Mouse (Mus musculus) embryonic fibroblast, embryonic 13.5 days (primary cell): Measurements from ENCODE around the gene Hs3st4. TPM values are rescaled to one million over a fixed set of nuclear protein-coding genes. Genes with fewer than 3 reads are reported as not detected.

Experiments
- H3K27ac ChIP-seq: 2 replicates; pipeline ENCODE4 v1.5.1; 2012; ENCODE audit warnings: low read length, control low read depth, inconsistent platforms; ENCODE audit not compliant: insufficient read depth
- H3K4me1 ChIP-seq: 2 replicates; pipeline ENCODE4 v1.6.1; 2011; ENCODE audit warnings: low read length; ENCODE audit not compliant: control insufficient read depth, insufficient read depth
- H3K4me3 ChIP-seq: 2 replicates; pipeline ENCODE4 v1.5.1; 2011; ENCODE audit warnings: mild to moderate bottlenecking, control low read depth, low read length; ENCODE audit not compliant: insufficient read depth
- CTCF ChIP-seq: IDR thresholded peaks from 2 replicates; pipeline ENCODE4 v1.5.1; 2011; ENCODE audit warnings: mild to moderate bottlenecking, control low read depth, low read length, moderate library complexity, borderline replicate concordance; ENCODE audit not compliant: insufficient read depth
- POLR2A ChIP-seq: IDR thresholded peaks from 2 replicates; pipeline ENCODE4 v1.6.1; 2011; ENCODE audit warnings: low read depth, mild to moderate bottlenecking, control low read depth, low read length, moderate library complexity
- polyA plus RNA-seq: library from polyadenylated mRNA; stranded (reverse); fragments of >200 nt; gene quantifications from 2 replicates; pipeline ENCODE4 v1.2.4, GENCODE M21; 2011; ENCODE audit warnings: low read depth; ENCODE audit not compliant: missing spikeins, insufficient read length

Gene Hs3st4
- polyA plus RNA-seq, 1 experiment: 0.16 TPM

DNA sequence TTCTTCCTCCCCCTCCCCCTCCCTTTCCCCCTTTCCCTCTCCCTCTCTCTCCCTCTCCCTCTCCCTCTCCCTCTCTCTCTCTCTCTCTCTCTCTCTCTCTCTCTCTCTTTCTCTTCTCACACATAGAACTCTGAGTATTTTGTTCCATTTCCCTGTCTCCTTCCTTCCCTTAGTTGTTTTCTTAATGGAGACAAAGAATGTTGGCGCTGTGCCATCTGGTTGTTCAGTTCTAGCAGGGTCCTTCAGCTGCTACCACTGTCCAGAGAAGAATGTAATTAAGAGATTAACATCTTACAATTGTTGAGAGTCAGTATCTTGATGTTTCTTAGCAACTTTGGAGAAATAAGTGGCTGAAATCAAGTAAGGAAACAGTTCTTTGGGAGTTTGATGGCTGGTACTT, 202.0 kb downstream of the Hs3st4 start:
- TF ChIP-seq CTCF (no peak), POLR2A (no peak)
- Histone ChIP-seq H3K4me1 (no peaks in the 10 kb centered on the region), H3K4me3 (no peak overlapping the region), H3K27ac (no peak overlapping the region)

DNA sequence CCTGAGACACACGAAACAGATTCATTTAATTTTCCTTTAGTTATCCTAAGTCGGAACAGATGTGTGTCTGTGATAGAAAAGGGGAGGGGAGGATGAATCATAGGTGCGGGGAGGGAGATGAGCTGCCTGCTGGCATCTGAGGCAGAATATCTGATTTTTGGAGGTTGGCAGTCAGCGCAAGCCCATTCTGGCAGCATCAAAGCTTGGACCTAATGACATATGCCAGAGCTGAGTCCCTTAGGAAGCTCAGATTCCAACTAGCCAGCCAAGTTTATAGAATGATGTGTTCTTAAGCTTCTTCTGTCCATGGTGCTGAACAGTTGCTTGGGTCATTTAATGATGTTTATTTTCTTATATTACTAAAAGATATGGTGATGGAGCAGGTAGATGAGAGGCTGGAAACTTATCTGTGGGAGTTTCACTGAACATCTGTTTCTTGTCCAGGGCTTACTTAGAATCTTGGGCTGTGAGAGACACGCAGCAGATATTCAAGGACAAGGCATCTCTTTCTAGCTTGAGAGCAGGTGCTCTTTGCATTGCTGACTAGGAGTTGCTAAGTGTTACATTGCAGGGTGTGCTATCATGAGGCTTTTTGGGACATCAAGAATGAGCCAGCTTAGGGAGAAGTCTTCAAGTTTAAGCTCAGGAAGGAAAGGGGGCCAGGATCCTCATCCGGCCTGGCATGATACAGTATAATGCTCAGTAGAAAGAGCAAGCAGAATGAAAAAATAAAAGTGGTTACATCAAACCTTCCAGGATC, 216.3 kb downstream of the Hs3st4 start:
- no peak for TF ChIP-seq POLR2A
- no peak for TF ChIP-seq CTCF
- no peak overlapping the region for H3K4me3 ChIP-seq

DNA sequence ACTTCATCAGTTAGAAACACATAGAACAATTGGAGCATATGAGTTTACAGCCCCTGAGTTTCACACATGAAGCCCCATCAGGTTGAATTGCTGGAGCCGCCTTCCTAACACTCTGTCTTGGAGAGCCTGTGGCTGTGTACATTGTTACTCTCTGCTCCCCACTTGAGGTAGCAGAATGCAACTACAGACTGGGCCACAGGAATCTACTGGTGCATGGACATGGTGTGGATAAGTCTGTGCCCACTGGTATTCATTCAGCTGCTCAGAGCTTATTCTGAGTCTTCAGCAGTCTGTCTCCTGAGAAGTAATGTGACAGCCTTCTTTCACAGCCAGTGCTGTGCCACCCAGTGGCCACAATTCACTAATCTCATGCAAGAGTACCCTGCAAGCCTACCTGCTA, 234.3 kb downstream of the Hs3st4 start:
- H3K4me1 ChIP-seq: no peaks in the 10 kb centered on the region
- TF ChIP-seq CTCF (no peak), POLR2A (no peak)
- no peak overlapping the region for H3K4me3 ChIP-seq
- H3K27ac ChIP-seq: no peak overlapping the region

More for the DNA sequence above, 216.3 kb downstream of the Hs3st4 start:
- no peak overlapping the region for H3K27ac ChIP-seq
- H3K4me1 ChIP-seq: no peaks in the 10 kb centered on the region

DNA sequence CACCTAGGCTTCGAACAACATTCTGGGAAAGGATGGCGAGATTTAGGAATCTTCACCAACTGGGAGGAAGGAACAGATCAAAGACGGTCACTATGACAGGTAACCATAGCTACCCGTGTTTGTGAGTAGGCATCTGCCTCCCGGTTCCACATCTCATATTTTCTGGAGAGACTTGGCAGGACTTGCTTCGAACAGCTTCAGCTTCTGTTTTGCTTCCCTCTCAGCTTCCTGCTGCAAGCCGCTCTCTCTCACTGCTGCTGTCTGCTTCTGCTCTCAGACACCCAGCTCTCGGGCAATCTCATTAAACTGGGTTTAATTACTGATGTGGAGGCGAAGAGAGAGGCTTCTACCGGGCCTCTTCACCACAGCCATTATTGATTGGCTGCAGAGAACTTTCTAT, 237.9 kb downstream of the Hs3st4 start:
- H3K4me3 ChIP-seq: no peak overlapping the region
- H3K27ac ChIP-seq: no peak overlapping the region
- H3K4me1 ChIP-seq: no peaks in the 10 kb centered on the region
- TF ChIP-seq POLR2A: no peak
- no peak for TF ChIP-seq CTCF

DNA sequence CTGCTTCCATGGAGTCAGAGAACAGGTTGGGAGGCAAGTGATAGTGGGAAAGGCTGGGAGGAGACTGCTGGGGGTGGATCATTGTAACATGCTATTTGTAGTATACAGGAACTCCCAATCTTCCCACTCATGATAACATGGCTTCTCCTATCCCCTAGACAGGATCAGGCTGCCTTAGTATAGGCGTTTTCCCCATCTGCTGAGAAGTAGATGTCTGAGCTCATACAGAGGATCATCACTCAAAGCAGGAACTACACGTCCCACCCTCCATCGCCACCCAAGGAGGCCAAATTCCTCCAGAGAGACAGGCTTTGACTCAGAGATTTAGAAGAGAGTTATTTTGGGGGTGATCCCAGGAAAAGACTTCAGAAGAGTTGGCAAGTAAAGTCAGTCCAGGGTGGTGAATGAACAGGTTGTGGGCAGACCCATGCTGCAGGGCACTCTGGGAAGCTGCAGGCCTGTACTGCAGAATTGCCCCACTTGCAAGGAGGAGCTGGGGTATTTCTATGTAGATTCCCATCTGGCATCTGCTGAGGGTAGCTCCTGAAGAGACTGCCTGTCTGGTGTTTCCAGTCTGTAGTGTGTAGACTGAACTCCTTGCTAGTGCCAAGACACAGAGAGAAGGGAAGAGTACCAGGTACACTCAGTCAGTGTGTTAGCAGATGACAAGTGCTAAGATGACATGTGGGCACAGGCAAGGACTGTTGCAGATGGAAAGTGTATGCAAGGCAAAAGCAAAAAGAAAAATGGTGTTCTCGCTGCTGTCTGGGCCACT, 255.4 kb downstream of the Hs3st4 start:
- TF ChIP-seq POLR2A: no peak
- no peak for TF ChIP-seq CTCF
- H3K4me1 ChIP-seq: no peaks in the 10 kb centered on the region
- H3K27ac ChIP-seq: no peak overlapping the region
- H3K4me3 ChIP-seq: no peak overlapping the region

DNA sequence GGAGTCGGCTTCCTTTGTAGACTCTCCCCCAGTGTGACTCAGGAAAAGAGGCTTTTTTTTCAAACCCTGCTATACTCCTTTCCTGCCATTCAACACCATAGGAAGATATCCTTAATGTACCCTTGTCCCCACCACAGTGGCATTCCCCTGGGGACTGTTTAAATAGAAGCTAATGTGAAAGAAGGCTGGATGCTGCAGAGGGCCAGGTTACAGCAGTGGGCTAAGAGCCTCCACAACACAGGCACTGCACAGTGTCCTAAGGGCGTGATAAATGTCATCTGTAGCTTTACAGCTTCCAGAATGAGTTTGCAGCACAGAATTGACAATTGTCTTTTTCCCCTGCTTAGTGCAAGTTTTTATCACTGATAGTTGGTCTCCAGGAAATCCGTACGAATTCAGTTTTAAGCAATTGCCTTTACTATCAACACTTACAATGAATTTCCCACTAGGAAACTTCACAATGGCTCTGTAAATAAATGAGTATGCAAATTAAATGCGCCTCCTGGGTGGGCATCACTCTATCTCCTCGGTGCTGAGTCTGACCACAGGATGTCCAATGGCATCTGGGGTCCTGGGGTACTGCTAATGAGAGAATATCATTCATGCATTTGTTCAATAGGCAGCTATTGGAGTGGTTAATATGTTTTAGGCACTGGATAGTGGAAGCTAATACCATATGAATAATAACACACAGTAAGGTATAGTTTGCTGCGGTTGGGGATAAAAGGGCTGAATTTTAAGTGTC, 257.4 kb downstream of the Hs3st4 start:
- TF ChIP-seq POLR2A: no peak
- no peak for TF ChIP-seq CTCF
- Histone ChIP-seq H3K4me1 (no peaks in the 10 kb centered on the region), H3K27ac (no peak overlapping the region), H3K4me3 (no peak overlapping the region)

DNA sequence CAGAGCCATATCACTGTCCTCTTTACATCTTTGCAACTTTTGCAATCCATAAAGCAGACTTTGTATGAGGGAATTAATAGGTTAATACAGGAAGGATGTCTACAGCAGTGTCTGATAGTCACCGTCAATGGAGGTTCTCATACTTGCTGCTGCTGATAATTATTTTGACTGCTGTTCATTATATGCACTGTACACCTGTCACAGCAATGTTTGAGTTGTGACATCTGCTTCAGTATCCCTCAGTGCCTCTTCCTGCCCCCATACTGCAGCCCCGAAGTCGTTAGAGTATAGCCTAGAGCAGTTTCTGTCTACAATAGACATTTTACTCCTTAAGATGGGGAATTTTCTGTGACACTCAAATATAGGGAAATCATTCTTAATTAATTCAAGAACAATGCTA, 267.2 kb downstream of the Hs3st4 start:
- H3K4me3 ChIP-seq: no peak overlapping the region
- no peak for TF ChIP-seq POLR2A
- no peak for TF ChIP-seq CTCF

DNA sequence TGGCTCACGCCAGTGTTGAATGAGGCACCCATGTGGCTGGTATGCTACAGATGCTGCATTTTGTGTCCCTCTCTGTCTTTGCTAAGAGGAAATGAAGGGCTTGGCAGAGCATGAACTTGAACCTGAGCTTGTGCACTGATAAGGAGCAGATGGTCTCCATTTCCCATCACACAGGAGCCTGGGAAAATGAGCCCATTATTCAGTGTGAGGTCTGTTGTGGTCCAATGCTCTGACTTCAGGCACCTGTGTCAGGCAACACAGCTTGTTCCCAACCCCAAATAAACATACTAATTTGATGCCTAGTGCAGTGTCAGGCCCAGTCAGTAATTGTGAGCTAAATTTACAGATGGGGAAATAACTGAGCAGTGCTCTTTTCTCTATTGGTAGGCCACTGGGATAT, 267.9 kb downstream of the Hs3st4 start:
- no peak overlapping the region for H3K27ac ChIP-seq
- H3K4me1 ChIP-seq: no peaks in the 10 kb centered on the region
- TF ChIP-seq CTCF (no peak), POLR2A (no peak)
- no peak overlapping the region for H3K4me3 ChIP-seq

More for the DNA sequence above, 267.2 kb downstream of the Hs3st4 start:
- Histone ChIP-seq H3K4me1 (no peaks in the 10 kb centered on the region), H3K27ac (no peak overlapping the region)

DNA sequence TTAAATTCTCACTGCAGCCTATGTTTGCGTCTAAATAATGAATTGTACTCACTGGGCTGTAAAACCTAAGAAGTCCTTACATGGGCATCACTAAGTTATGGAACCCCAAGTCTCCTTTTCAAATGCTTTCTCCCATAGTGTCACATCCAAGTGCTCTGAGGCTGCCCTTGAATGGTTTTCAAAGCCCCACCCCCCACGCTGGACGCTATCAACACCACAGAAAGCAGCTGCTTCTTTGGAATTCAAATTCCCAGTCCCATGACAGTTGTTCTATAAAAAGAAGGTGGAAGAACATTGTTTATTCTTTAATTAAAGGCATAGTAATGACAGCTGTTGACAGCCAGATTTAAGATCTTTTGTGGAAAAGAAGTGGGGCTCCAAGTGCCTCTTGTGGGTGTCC, 275.8 kb downstream of the Hs3st4 start:
- Histone ChIP-seq H3K4me3 (no peak overlapping the region), H3K4me1 (peaks cover 3% of the 10 kb centered on the region; the same call in 1 of the 2 replicates), H3K27ac (no peak overlapping the region)
- no peak for TF ChIP-seq POLR2A
- TF ChIP-seq CTCF: no peak
